Mouse (Mus musculus) MEL (cell line): ENCODE measurements around the gene Rps6kc1. TPM values are rescaled to one million over a fixed set of nuclear protein-coding genes. Genes with fewer than 3 reads are reported as not detected.

Experiments
- DNase-seq: peaks from one replicate; pipeline ENCODE4 v3.0.0; 2011; ENCODE audit warnings: low read depth, low spot score
- H3K27ac ChIP-seq: 2 replicates; pipeline ENCODE4 v1.5.1; 2012; ENCODE audit warnings: low read depth, mild to moderate bottlenecking, control low read depth, low read length, moderate library complexity; ENCODE audit not compliant: control insufficient read depth
- H3K27me3 ChIP-seq, 2 experiments: fragments of 150-350 bp in 1 of 2; sonication (generic) in 1 of 2; 2 replicates each; pipeline ENCODE4 v1.6.1; 2012; ENCODE audit warnings: low read length in 2 of 2, mild to moderate bottlenecking in 2 of 2, improper control_type of control experiment in 1 of 2, moderate library complexity in 1 of 2; ENCODE audit not compliant: insufficient read depth in 2 of 2, control insufficient read depth in 1 of 2
- H3K36me3 ChIP-seq, 2 experiments: 2 replicates each; pipeline ENCODE4 v1.6.1; 2012 to 2014; ENCODE audit warnings: low read length in 2 of 2, improper control_type of control experiment in 1 of 2, inconsistent platforms in 1 of 2, mild to moderate bottlenecking in 1 of 2; ENCODE audit not compliant: insufficient read depth in 2 of 2, control insufficient read depth in 1 of 2
- H3K4me1 ChIP-seq, 2 experiments: fragments of 150-350 bp in 1 of 2; sonication (generic) in 1 of 2; 2 replicates each; pipeline ENCODE4 v1.6.1; 2012; ENCODE audit warnings: low read length in 2 of 2, improper control_type of control experiment in 1 of 2, mild to moderate bottlenecking in 1 of 2; ENCODE audit not compliant: insufficient read depth in 2 of 2, control insufficient read depth in 1 of 2
- H3K4me3 ChIP-seq, 2 experiments: fragments of 150-350 bp in 1 of 2; sonication (generic) in 1 of 2; 2 replicates each; pipeline ENCODE4 v1.5.1; 2012; ENCODE audit warnings: low read depth in 2 of 2, low read length in 2 of 2, mild to moderate bottlenecking in 2 of 2, moderate library complexity in 2 of 2, control low read depth in 1 of 2, improper control_type of control experiment in 1 of 2; ENCODE audit not compliant: control insufficient read depth in 1 of 2, insufficient read depth in 1 of 2
- H3K79me2 ChIP-seq: 2 replicates; pipeline ENCODE4 v1.6.1; 2012; ENCODE audit warnings: mild to moderate bottlenecking, low read length, moderate library complexity; ENCODE audit not compliant: control insufficient read depth, poor library complexity, insufficient read depth
- H3K9ac ChIP-seq: 2 replicates; pipeline ENCODE4 v1.6.1; 2012; ENCODE audit warnings: low read depth, mild to moderate bottlenecking, control low read depth, low read length, moderate library complexity; ENCODE audit not compliant: control insufficient read depth, poor library complexity, severe bottlenecking
- H3K9me3 ChIP-seq: fragments of 150-350 bp; sonication (generic); replicated peaks from 2 replicates; pipeline ENCODE4 v1.6.1; 2012; ENCODE audit warnings: mild to moderate bottlenecking, low read length, improper control_type of control experiment, moderate library complexity; ENCODE audit not compliant: insufficient read depth
- BHLHE40 ChIP-seq: IDR thresholded peaks from 2 replicates; pipeline ENCODE4 v1.6.1; 2012; ENCODE audit warnings: low read depth, mild to moderate bottlenecking, inconsistent platforms, low read length, improper control_type of control experiment, borderline replicate concordance
- CHD1 ChIP-seq: IDR thresholded peaks from 2 replicates; pipeline ENCODE4 v1.6.1; 2012; ENCODE audit warnings: low read depth, mild to moderate bottlenecking, inconsistent platforms, low read length, improper control_type of control experiment
- E2F4 ChIP-seq: IDR thresholded peaks from 2 replicates; pipeline ENCODE4 v1.6.1; 2011; ENCODE audit warnings: low read depth, low read length, improper control_type of control experiment, borderline replicate concordance
- HCFC1 ChIP-seq: IDR thresholded peaks from 2 replicates; pipeline ENCODE4 v1.6.1; 2012; ENCODE audit warnings: low read depth, mild to moderate bottlenecking, inconsistent platforms, low read length, improper control_type of control experiment, moderate library complexity
- KAT2A ChIP-seq: conservative IDR thresholded peaks from 2 replicates; pipeline ENCODE4 v1.6.1; 2012; ENCODE audit warnings: low read depth, low read length, improper control_type of control experiment, inconsistent platforms
- MAFK ChIP-seq: IDR thresholded peaks from 2 replicates; pipeline ENCODE4 v1.6.1; 2011; ENCODE audit warnings: low read depth, mild to moderate bottlenecking, low read length, improper control_type of control experiment, borderline replicate concordance
- MAX ChIP-seq: IDR thresholded peaks from 2 replicates; pipeline ENCODE4 v1.6.1; 2011; ENCODE audit warnings: low read length, improper control_type of control experiment
- MEF2A ChIP-seq: IDR thresholded peaks from 2 replicates; pipeline ENCODE4 v1.6.1; 2014; ENCODE audit warnings: low read depth, mild to moderate bottlenecking, inconsistent platforms, low read length, improper control_type of control experiment; ENCODE audit not compliant: poor library complexity, insufficient replicate concordance, severe bottlenecking; ENCODE audit errors: extremely low read depth
- MXI1 ChIP-seq: IDR thresholded peaks from 2 replicates; pipeline ENCODE4 v1.6.1; 2011; ENCODE audit warnings: mild to moderate bottlenecking, low read depth, low read length, improper control_type of control experiment
- MYB ChIP-seq: IDR thresholded peaks from 2 replicates; pipeline ENCODE4 v1.6.1; 2011; ENCODE audit warnings: mild to moderate bottlenecking, low read depth, low read length, improper control_type of control experiment
- MYC ChIP-seq: IDR thresholded peaks from 2 replicates; pipeline ENCODE4 v1.6.1; 2011; ENCODE audit warnings: low read depth, mild to moderate bottlenecking, low read length, improper control_type of control experiment, moderate library complexity
- NELFE ChIP-seq: IDR thresholded peaks from 2 replicates; pipeline ENCODE4 v1.6.1; 2011; ENCODE audit warnings: low read depth, low read length, improper control_type of control experiment
- POLR2A ChIP-seq, 2 experiments: IDR thresholded peaks; 2 replicates each; pipeline ENCODE4 v1.6.1; 2011 to 2012; ENCODE audit warnings: low read length in 2 of 2, mild to moderate bottlenecking in 2 of 2, control low read depth in 1 of 2, improper control_type of control experiment in 1 of 2, low read depth in 1 of 2, moderate library complexity in 1 of 2; ENCODE audit not compliant: control insufficient read depth in 1 of 2, insufficient read depth in 1 of 2, poor library complexity in 1 of 2
- POLR2AphosphoS5 ChIP-seq: IDR thresholded peaks from 2 replicates; pipeline ENCODE4 v1.6.1; 2012; ENCODE audit warnings: low read depth, borderline replicate concordance, mild to moderate bottlenecking, inconsistent platforms, low read length, moderate library complexity, mixed read lengths
- SIN3A ChIP-seq: IDR thresholded peaks from 2 replicates; pipeline ENCODE4 v1.6.1; 2012; ENCODE audit warnings: low read length, improper control_type of control experiment, inconsistent platforms
- TBP ChIP-seq: IDR thresholded peaks from 2 replicates; pipeline ENCODE4 v1.8.0; 2011; ENCODE audit warnings: low read depth, low read length, improper control_type of control experiment
- ZC3H11A ChIP-seq: IDR thresholded peaks from 2 replicates; pipeline ENCODE4 v1.6.1; 2012; ENCODE audit warnings: low read depth, mild to moderate bottlenecking, inconsistent platforms, low read length, improper control_type of control experiment
- polyA plus RNA-seq, 2 experiments: library from polyadenylated mRNA; stranded (reverse) in 1 of 2; unstranded in 1 of 2; fragments of >175 nt in 1 of 2; fragments of >200 nt in 1 of 2; gene quantifications; 2 replicates each; pipeline versions ENCODE4 v1.2.1 to v1.2.4; 2012; ENCODE audit warnings: low replicate concordance in 2 of 2, low read depth in 1 of 2; ENCODE audit not compliant: insufficient read length in 2 of 2, insufficient read depth in 1 of 2, missing spikeins in 1 of 2
- total RNA-seq: library from RNA; depleted of rRNA; stranded (reverse); fragments of 300-350 nt; gene quantifications from 2 replicates; pipeline ENCODE4 v1.2.3, GENCODE M21; 2012

Gene Rps6kc1
- total and polyA plus RNA-seq, 3 experiments, result 26.2 to 26.5 TPM; not detected in 1

DNA sequence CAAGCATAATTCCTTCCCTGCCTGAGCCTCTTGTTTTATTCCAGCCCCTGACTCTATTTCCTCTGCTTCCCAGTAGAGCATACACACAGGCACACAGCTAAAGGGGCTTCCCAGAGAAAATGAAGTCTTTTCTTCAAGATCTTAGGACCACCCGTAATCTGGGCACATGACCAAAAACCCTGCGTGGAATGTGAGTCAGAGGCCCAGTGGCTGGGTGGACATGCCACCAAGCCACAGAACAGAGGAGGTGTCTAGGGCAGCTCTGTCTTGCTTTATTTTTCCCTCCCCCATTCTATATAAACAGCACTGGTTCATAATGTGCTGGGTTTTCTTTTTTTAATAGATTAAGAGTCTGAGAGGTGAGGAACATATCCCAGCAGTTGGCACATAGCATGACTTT lies 184.2 kb downstream of the Rps6kc1 start:
- no peak overlapping the region for H3K9ac ChIP-seq
- H3K4me1 ChIP-seq, result no peaks in the 10 kb centered on the region
- no peaks in the 10 kb centered on the region for H3K27me3 ChIP-seq
- TF ChIP-seq MAFK (no peak), MAX (no peak), CHD1 (no peak)
- TF ChIP-seq, all 39 proteins: peak for 0
- H3K4me3 ChIP-seq, result no peak overlapping the region
- no peaks in the 10 kb centered on the region for H3K36me3 ChIP-seq
- H3K79me2 ChIP-seq, result no peaks in the 10 kb centered on the region
- no peak overlapping the region for H3K27ac ChIP-seq
- DNase-seq, result no peak
- H3K9me3 ChIP-seq, result no peaks in the 10 kb centered on the region

DNA sequence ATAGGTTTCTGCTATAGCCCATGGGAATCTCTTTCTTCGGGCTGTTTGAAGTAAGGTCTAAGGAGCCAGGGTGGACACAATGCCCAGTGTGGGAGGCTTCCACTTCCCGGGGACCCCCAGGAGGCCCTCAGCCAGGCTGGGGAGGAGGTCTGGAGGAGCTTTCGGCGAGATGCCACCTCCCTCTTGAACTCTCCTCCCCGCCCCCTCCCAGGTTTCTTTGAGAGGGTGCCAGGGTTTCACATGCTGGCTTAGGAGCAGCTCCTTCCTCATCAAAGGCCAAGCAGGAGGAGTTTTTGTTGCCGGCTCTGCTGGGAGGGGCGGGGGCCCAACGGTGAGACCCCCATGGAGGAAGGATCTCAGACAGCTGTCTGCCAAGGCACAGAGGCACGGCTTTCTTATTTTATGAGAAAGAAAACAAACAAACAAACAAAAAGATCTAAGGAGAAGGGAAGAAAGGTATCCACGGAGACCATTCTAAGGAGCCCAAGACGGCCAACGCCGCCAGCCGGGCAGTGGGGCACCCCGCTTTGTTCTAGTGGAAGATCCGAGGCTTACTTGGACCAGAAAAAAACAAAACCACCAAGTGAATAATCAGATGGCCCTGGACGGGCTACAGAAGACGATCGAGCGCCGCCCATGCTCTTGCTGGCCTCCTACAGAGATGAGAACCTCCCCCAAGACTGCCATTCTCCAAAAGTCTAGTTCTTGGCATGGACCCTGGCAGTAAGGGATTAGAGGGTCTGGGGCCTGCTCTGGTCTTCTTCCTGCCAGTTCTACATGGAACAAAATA lies 186.8 kb downstream of the Rps6kc1 start:
- Histone ChIP-seq H3K4me3 (no peak overlapping the region), H3K36me3 (no peaks in the 10 kb centered on the region), H3K79me2 (no peaks in the 10 kb centered on the region), H3K9ac (no peak overlapping the region), H3K4me1 (no peaks in the 10 kb centered on the region), H3K27ac (no peak overlapping the region), H3K27me3 (no peaks in the 10 kb centered on the region), H3K9me3 (no peaks in the 10 kb centered on the region)
- DNase-seq, result no peak
- TF ChIP-seq HCFC1 (no peak), MEF2A (no peak), TBP (no peak), BHLHE40 (no peak), MYC (no peak), POLR2A (IDR thresholded peaks at IDR 0.05; ENCODE audit: control insufficient read depth in 1 of 2, insufficient read depth in 1 of 2, low read depth in 1 of 2, low read length in 2 of 2, poor library complexity in 1 of 2) (no peak), CHD1 (no peak), MYB (no peak), ZC3H11A (no peak), SIN3A (no peak), KAT2A (no peak), MXI1 (no peak), POLR2AphosphoS5 (no peak), MAX (no peak), E2F4 (no peak), NELFE (no peak)
